Mouse (Mus musculus) testis, postnatal 10 days (tissue): ENCODE results near the gene Sept3.
"Not testable (repeated sequence)": the region's sequence is repeated elsewhere in the genome, so short reads cannot be mapped to it uniquely, and the experiment has no call there.

ENCODE experiments used
- DNase-seq: peaks from one replicate; pipeline ENCODE4 v3.0.0; 2021; ENCODE audit warnings: low spot score

Sept3 gene

DNA sequence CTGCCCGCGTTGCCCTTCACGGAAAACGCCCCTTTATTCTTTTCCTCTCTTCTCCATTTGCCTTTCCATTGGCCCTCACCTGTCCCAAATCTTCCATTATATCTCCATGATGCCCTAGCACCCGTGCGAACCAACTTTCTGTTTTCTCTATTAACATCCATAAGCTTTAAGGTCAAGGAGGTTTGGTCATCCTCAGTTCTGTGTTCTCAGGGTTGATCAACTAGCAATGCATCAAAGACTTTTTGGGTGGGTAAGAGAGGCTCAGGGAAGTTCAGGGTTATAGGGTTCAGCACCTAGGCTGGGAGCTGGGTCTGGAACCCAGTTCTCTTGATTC lies at the start of gene Sept3:
Gene Sept3, plus strand, starts transcription at position 301 of the 334 bp plus-strand sequence.
- no peak for DNase-seq

DNA sequence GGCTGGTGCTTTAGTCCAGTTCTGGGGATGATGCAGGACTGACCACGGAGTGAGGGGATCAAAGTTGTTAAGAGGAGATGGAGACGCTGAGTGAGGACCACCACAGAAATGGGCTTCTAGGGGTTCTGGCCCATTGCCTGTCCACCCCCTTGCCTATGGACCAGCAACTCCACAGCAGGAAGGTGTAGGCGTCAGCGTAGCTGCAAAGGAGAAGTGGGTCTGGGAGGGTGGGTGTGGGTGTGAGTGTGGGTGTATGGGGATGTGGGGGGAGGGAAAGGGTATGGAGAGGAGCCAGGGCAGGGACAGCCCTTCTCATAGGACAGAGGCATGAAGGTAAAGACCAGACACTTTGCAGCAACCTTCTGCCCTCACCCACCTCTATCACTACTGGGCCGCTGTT lies 48.9 kb upstream of the Sept3 start:
- DNase-seq: no peak

DNA sequence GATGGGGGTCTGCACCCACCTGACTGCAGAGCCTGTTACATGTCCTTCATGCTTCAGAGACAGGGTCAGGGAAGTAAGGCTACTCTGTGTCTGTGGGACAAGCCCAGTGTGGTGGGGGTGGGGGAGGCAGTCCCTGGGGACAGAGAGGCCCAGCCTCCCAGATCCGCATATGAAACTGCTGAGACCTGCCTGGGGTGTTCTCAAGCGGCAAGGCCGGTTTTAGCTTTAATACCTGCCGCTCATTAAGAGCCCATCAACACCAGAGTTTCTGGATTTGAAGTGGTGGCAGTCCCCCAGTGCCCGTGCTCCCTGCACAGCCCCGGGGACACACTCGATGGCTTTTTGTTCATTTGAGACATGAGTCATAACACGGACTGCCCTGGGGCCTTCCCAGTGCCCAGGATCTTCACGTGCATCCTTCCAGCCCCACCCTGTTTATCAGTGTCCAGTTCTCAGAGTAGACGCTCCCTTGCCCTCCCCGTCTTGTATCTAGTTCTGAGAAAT lies 45.1 kb upstream of the Sept3 start:
- no peak for DNase-seq

DNA sequence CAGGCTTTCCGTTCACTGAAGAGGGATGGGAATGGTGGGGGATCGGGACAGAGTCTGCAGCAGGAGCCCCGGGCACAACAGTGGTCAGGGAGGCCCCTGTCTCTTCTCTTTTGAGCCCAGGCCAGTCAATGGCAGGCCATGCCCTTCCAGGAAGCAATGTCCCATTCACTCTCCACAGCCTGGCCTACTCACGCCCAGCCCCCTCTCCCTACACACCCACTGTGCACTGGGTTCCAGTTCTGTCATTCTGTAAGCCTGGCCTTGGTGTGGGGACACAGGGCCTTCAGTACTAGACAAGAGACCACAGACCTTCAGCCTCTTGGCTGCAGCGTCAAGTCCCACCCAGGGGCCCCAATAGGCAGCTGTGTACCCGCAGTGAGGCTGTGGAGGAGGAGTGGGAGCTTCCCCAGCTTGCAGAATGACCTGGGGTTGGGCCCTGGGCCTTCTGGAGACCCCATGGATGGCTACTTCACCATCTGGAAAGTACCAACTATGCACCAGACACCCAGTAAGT lies 44.5 kb upstream of the Sept3 start:
- DNase-seq: no peak

DNA sequence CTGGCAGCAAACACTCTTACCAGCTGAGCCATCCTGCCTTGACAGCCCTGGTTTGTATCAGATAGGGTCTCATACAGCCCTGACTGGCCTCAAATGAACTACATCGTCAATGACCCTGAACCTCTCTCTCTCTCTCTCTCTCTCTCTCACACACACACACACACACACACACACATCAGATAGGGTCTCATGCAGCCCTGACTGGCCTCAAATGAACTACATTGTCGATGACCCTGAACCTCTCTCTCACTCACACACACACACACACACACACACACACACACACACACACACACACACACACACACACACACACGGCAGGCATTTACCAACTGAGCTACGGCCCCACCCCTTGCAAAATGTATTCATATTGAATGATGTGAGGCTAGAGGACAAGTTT lies 43.6 kb upstream of the Sept3 start:
- no peak for DNase-seq

DNA sequence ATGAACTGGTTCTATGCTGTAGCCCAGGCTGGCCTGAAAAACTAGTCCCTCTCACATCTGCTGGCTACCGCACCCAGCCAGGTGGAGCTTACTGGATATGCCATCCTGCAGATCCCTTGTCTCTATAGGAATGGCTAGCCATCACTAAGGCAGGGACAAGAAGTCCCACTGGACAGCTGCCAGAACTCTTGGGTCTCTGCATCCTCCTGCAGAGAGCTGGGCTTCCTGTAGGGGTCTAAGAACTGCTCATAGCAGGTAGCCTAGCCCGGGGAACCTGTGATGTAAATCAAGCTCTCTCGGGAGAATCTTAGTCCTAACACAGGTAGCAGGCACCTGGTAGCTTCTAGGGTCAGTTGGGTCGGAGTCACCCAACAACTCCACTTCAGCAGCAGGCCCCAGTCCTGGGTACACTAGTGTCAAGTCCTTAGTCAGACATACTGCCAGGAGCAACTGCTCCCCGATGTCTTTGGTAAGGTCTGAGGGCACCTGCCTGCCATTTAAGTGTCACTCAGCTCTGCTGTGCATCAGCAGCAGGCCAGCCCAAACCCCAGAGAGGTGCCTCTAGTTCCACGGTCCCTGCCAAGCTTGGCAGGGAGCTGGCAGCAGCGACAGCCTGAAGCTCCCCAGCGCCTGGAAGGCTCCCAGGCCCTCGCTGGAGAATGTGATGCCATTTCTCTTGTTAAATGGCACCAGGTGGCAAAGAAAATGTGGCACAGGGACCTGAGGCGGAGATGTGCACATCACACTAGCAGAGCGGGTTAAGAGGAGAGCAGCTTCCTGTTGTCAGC lies 42.9 kb upstream of the Sept3 start:
- peak; percentile 63 for DNase-seq

DNA sequence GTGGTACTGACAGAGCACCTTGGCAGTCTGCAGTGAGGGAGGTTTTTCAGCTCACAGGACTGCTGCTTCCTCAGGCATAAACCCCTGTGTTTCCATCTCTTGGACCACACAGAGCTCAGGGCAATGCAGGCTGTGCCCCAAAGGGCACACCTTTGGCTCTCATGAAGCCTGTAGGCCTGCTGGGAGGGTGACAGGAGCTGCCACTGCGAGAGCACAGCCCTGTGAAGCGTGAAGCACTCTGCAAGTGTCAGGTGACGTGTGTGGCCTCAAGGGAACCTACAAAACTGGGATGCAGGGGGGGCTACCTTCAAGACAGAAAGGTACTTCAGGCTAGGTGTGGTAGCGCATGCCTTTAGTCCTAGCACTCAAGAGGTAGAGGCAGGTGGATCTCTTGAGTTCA lies 42.0 kb upstream of the Sept3 start:
- no peak for DNase-seq

GRCm38 (mm10) chr15:82235661-82236060 lies 39.0 kb upstream of the Sept3 start:
- DNase-seq: no peak

- DNase-seq: peak; percentile 87
These were observed 38.1 kb upstream of the Sept3 start for GRCm38 (mm10) chr15:82236565-82236964.

GRCm38 (mm10) chr15:82243311-82243710 lies 31.4 kb upstream of the Sept3 start:
- no peak for DNase-seq

GRCm38 (mm10) chr15:82243742-82244114 lies 31.0 kb upstream of the Sept3 start:
- DNase-seq: no peak

GRCm38 (mm10) chr15:82244115-82244804 lies 30.4 kb upstream of the Sept3 start, which contains the start of gene Cenpm:
Gene Cenpm, minus strand, starts transcription at chr15:82244748.
- DNase-seq: peak; percentile 93

GRCm38 (mm10) chr15:82244805-82245161 lies 29.9 kb upstream of the Sept3 start:
- not testable (repeated sequence) for DNase-seq

GRCm38 (mm10) chr15:82247131-82247776 lies 27.4 kb upstream of the Sept3 start:
- no peak for DNase-seq

- DNase-seq: no peak
These were observed 23.1 kb upstream of the Sept3 start for GRCm38 (mm10) chr15:82251579-82251978.

GRCm38 (mm10) chr15:82252097-82252496 lies 22.6 kb upstream of the Sept3 start, which contains the start of gene 1500009C09Rik:
Gene 1500009C09Rik, plus strand, starts transcription at chr15:82252397.
- DNase-seq: no peak

GRCm38 (mm10) chr15:82255248-82255647 lies 19.4 kb upstream of the Sept3 start:
- DNase-seq: no peak

DNA sequence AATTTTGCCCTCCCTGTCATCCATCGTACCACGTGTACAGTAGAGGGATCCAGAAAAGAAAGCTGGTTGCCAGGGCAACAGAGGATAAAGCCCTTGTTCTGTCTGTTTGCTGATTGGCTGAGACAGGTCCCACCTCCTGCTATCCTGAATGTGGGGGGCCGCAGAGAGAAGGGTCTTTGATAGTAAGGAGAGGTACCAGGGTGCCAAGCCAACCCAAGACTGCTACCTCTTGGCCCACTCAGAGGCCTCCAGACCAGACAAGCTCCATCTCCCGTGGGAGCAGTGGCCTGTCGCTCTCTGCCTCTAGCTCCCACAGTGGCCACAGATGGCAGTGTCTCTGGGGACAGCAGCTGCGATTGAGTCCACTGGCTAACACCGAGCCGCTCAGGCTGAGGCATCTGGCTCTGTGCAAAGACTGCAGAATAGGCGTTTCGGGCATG lies 18.7 kb upstream of the Sept3 start:
- DNase-seq: no peak

DNA sequence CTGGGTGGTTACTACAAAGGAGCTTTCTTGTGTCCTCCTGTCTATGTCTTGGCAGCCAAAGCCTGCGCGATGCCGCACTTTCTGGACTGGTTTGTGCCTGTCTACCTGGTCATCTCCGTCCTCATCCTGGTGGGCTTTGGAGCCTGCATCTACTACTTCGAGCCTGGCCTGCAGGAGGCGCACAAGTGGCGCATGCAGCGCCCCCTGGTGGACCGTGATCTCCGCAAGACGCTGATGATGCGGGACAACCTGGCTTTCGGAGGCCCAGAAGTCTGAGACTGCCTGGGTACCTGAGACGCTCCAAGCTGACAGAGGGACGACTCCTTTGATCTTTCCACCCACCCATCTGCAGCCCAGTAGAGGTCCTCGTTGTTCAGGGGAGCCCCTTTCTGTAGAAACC lies 15.2 kb upstream of the Sept3 start:
- peak; percentile 89 for DNase-seq

GRCm38 (mm10) chr15:82266356-82266755 lies 8.3 kb upstream of the Sept3 start:
- DNase-seq: peak; percentile 85

DNA sequence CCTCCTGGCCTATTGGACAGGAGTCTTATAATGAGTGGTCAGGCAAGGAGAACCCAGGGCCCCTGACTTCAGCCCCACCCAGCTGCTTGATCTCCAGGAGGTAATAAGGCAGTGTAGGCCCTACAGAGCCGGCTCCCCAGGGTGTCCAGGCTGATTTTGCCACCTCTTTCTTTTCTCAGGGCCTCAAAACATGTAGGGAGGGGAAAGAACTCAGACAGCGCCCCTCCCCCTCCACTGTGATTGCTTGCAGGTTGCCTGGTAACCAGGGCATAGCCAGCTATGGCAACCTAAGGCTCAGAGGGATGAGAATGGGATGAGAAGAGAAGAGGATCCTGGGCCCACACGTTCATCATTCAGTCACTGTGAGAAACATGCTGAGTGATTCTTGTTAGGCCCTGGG lies 6.5 kb upstream of the Sept3 start:
- DNase-seq: no peak

GRCm38 (mm10) chr15:82268783-82269182 lies 5.9 kb upstream of the Sept3 start:
- no peak for DNase-seq

GRCm38 (mm10) chr15:82271201-82271600 lies 3.5 kb upstream of the Sept3 start:
- DNase-seq: peak; percentile 89
